Mouse (Mus musculus) lung, adult 2 months (tissue): Measurements from ENCODE around the gene Agtpbp1.

Experiments used
- CTCF ChIP-seq: fragments of 200-500 bp; IDR thresholded peaks from 2 replicates; pipeline ENCODE4 v1.5.1; 2011; ENCODE audit warnings: mild to moderate bottlenecking, low read length, control low read depth; ENCODE audit not compliant: insufficient read depth
- POLR2A ChIP-seq: fragments of 200-500 bp; IDR thresholded peaks from 2 replicates; pipeline ENCODE4 v1.6.1; 2011; ENCODE audit warnings: low read depth, mild to moderate bottlenecking, control low read depth, low read length, borderline replicate concordance; ENCODE audit errors: extremely low read depth

DNA sequence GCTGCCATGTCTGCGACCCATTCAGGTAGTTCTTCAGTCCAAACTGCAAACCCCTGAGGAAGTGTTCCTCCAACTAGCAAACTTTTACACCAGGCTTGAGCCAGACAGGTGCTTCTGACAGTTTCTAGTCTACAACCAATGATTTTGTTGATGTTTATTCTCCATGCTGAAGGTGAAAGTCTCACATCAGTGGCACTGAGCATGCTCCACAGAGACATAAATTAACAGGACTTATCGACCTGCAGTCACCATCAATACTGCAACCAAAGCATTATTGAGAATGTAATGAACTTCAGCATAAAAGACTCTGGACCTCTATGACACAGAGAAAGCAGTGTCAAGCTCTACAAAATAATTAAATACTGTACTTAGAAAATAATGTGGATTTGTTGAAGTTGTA is 64.2 kb downstream of the Agtpbp1 start:
- no peak for TF ChIP-seq CTCF
- TF ChIP-seq POLR2A = no peak
